Mouse (Mus musculus): ENCODE data around the gene Zfp598.

DNA sequence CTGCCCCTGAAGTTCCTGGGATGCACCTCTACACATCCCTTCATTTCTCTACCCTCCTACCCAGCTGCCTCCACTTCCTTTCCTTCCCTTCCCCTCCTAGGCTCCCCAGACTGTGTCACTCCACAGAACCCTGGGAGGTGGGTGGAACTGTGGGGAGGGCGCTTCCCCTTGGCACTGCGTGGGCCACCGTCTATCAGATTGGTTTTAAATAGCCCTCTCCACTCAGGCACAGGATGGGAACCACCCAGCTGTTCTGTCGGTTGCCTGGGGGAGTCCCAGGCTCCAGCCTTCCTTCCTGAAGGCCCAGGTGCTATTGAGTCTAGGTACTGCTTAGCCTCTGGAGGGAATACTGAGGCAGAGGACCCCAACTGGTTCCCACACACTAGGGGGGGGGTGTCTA lies 34.5 kb upstream of the Zfp598 start:
- TF ChIP-seq POLR2A (IDR thresholded peaks at IDR 0.05; ENCODE audit: insufficient read depth, low read depth, low read length) (no peak), CTCF (IDR thresholded peaks at IDR 0.05; ENCODE audit: insufficient read depth, low read depth, low read length) (no peak)

Measured in olfactory bulb, adult 2 months (tissue).